In genomic region chr5:115071096-115071901, GRCm38 (mm10) we compare ENCODE assay signal across 1 mouse cellular context.
A peak's percentile ranks its signal among the peaks of the same experiment; 100 is the strongest.
TF ChIP-seq lines count a peak whose summit lies in the region.

No protein-coding gene starts in this region.

TF ChIP-seq in MEL, 35 proteins besides CTCF, POLR2A, EP300 and RAD21 (continued from another document):
- TF ChIP-seq NRF1 (IDR thresholded peaks at IDR 0.05; ENCODE audit: insufficient read depth, low read depth, low read length, poor library complexity, severe bottlenecking) (peak; percentile 38; the same call in 1 of the 2 replicates), KAT2A (conservative IDR thresholded peaks at IDR 0.05; ENCODE audit: low read depth, low read length) (no peak), GABPA (IDR thresholded peaks at IDR 0.05; ENCODE audit: low read depth, low read length) (0 out of 2 replicates have a peak, but pooled peaks have one; percentile 56), GATA1 (IDR thresholded peaks at IDR 0.05; ENCODE audit: low read depth, low read length) (peak; percentile 90), POLR2AphosphoS2 (IDR thresholded peaks at IDR 0.05; ENCODE audit: low read length) (no peak), USF1 (IDR thresholded peaks at IDR 0.05; ENCODE audit: low read depth, low read length) (no peak), ELF1 (IDR thresholded peaks at IDR 0.05; ENCODE audit: low read depth, low read length) (no peak), ETS1 (IDR thresholded peaks at IDR 0.05; ENCODE audit: low read depth, low read length) (peak; percentile 89)
